Mouse (Mus musculus) lung, adult 2 months (tissue): ENCODE results near the gene Kat2a. TPM values are rescaled to one million over a fixed set of nuclear protein-coding genes. Genes with fewer than 3 reads are reported as not detected.

Experiments
- DNase-seq: peaks from one replicate; pipeline ENCODE4 v3.0.0; 2022
- H3K4me1 ChIP-seq: fragments of 200-500 bp; 2 replicates; pipeline ENCODE4 v1.6.1; 2011; ENCODE audit warnings: low read length; ENCODE audit not compliant: control insufficient read depth, insufficient read depth
- H3K4me3 ChIP-seq: fragments of 200-500 bp; replicated peaks from 2 replicates; pipeline ENCODE3; 2011; ENCODE audit warnings: low read depth, mild to moderate bottlenecking, control low read depth, low read length; ENCODE audit errors: extremely low read depth
- CTCF ChIP-seq: fragments of 200-500 bp; IDR thresholded peaks from 2 replicates; pipeline ENCODE4 v1.5.1; 2011; ENCODE audit warnings: mild to moderate bottlenecking, low read length, control low read depth; ENCODE audit not compliant: insufficient read depth
- POLR2A ChIP-seq: fragments of 200-500 bp; IDR thresholded peaks from 2 replicates; pipeline ENCODE4 v1.6.1; 2011; ENCODE audit warnings: low read depth, mild to moderate bottlenecking, control low read depth, low read length, borderline replicate concordance; ENCODE audit errors: extremely low read depth
- WGBS: fragments of 180-500 bp; shearing (Covaris S2); methylation state at CpG from one replicate; pipeline ENCODE4 v1.1.7; 2018; 5-methylcytosine and 5-hydroxymethylcytosine counted together
- polyA plus RNA-seq: library from polyadenylated mRNA; depleted of rRNA; stranded (reverse); fragments of >200 nt; gene quantifications from 2 replicates; pipeline ENCODE4 v1.2.3, GENCODE M21; 2012

Gene Kat2a
- polyA plus RNA-seq, 1 experiment, result 28.2 TPM

DNA sequence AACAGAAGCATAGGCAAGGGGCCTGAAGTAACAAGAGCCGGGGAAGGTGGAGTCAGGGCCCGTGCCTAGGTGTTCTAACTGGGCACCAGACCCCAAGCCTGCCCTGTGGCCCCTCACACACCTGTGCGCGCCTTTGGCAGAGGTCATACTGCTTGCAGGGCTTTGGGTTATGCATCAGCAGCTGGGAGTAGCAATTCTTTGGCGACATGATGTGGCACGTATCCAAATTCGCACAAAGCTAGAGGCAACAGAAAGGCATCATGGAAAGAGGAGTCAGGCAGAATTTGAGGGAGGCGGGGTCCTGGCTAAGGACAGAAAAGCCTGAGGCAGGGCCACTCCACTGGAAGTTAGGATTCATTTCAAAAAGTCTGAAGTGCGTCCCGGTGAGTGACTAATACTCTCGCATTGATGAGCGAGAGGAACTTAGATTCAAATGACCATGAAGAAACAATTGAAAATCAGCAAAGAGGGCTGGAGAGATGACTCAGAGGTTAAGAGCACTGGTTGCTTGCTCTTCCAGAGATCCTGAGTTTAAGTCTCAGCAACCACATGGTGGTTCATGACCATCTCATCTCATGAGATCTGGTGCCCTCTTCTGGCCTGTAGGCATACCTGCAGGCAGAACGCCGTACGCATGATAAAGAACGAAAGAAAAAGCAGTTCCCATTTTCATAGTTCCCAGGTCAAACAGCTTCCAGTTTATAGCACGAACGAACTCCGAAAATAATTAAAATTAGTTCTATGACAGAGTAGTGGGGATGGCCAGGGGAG is 10.0 kb downstream of the Kat2a start:
- WGBS, result 39% methylated on average over 19 of the region's 19 CpGs
- Histone ChIP-seq H3K4me3 (peak overlapping the region; percentile 38), H3K4me1 (peaks cover 13% of the 10 kb centered on the region)
- TF ChIP-seq CTCF, result peak; percentile 99
- no peak for TF ChIP-seq POLR2A
- peak; percentile 51 for DNase-seq

- H3K4me3 ChIP-seq, result peak overlapping the region; percentile 25
- DNase-seq, result peak; percentile 63
- peaks cover 13% of the 10 kb centered on the region for H3K4me1 ChIP-seq
- TF ChIP-seq CTCF (no peak), POLR2A (no peak; the same call in 1 of the 2 replicates)
- WGBS, result 18% methylated on average over 14 of the region's 14 CpGs
These were observed 11.0 kb downstream of the Kat2a start for GRCm38 (mm10) chr11:100701301-100701700.

DNA sequence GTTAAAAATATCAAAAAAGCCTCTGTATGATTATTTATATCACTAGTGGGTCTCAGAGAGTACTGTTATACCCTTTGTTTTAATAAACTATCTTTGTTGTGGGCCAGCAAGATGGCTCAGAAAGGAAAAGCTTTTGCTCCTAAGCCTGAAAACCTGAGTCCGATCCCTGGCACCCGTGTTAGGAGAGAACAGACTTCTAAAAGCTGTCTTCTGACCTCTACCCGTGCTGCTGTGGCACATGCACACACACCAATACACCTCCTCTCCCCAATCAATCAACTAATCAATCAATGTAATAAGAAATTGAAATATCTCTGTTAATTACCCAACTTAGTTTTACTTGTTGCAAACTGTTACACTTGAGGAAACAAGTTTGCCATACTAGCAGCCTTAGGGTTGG is 11.6 kb downstream of the Kat2a start:
- no peak for DNase-seq
- no peak overlapping the region for H3K4me3 ChIP-seq
- WGBS, result 76% methylated on average over 3 of the region's 3 CpGs
- H3K4me1 ChIP-seq, result peaks cover 13% of the 10 kb centered on the region
- TF ChIP-seq POLR2A (no peak), CTCF (no peak)

DNA sequence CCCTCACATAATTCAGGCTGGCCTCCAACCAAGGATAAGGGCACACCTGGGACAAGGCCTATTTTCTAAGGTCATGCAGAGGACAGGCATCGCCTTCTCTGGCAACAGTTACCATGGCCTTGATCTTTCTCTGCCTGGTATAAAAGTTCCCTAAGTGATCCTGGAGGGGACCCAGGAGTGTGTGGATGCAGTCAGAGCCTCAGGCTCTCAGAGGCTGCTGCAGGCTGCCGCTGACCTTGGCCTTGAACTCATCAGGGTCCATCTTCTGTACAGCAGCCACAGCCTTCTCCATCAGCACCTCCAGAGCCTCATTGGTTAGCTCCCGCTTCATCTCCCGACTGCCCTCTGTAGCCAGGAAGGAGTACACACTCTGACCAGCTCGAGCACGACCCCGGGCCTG is 14.3 kb downstream of the Kat2a start:
- 78% methylated on average over 7 of the region's 7 CpGs for whole genome bisulfite sequencing
- TF ChIP-seq POLR2A, result no peak
- TF ChIP-seq CTCF, result no peak
- DNase-seq, result no peak
- H3K4me3 ChIP-seq, result no peak overlapping the region
- H3K4me1 ChIP-seq, result peaks cover 3% of the 10 kb centered on the region

DNA sequence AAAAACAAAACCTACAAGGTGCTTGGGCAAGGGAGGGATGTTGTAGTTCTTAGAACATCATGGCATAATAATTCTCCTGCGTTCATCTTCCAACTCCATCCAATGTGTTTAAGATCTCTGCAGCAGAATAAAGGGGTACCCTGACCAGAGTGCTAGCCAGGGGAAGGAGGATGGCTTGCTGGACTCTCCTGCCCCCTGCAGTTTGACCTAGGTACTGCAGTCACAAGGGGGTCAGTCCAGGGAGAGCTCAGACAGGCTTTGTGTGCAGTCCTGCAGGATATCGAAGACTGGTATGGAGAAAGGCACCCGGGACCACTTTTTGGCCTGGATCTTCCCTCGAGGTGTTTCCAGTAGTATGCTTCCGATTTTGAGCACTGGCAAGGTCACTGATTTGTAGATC is 17.3 kb downstream of the Kat2a start:
- peak; percentile 76 for DNase-seq
- TF ChIP-seq CTCF, result peak; percentile 92
- no peak for TF ChIP-seq POLR2A
- WGBS, result 33% methylated on average over 5 of the region's 5 CpGs
- Histone ChIP-seq H3K4me1 (no peaks in the 10 kb centered on the region), H3K4me3 (no peak overlapping the region)

- Histone ChIP-seq H3K4me1 (no peaks in the 10 kb centered on the region), H3K4me3 (no peak overlapping the region)
- no peak for TF ChIP-seq POLR2A
- no peak for TF ChIP-seq CTCF
- WGBS, result 44% methylated on average over 5 of the region's 5 CpGs
- DNase-seq, result no peak
These were observed 19.1 kb downstream of the Kat2a start for GRCm38 (mm10) chr11:100693154-100693553.

GRCm38 (mm10) chr11:100692164-100692616 is 20.1 kb downstream of the Kat2a start, which contains the start of gene Zfp385c:
TSS of gene Zfp385c (minus strand) at chr11:100692455.
- no peaks in the 10 kb centered on the region for H3K4me1 ChIP-seq
- DNase-seq, result no peak
- no peak for TF ChIP-seq CTCF
- WGBS, result under 1% methylated on average over 23 of the region's 23 CpGs
- H3K4me3 ChIP-seq, result peak within 1 kb of the TSS; percentile 25

GRCm38 (mm10) chr11:100690389-100690788 is 21.9 kb downstream of the Kat2a start:
- WGBS, result 73% methylated on average over 7 of the region's 7 CpGs
- DNase-seq, result no peak
- Histone ChIP-seq H3K4me3 (no peak overlapping the region), H3K4me1 (no peaks in the 10 kb centered on the region)
- TF ChIP-seq POLR2A (no peak), CTCF (no peak)

GRCm38 (mm10) chr11:100688443-100688842 is 23.8 kb downstream of the Kat2a start:
- Histone ChIP-seq H3K4me3 (no peak overlapping the region), H3K4me1 (no peaks in the 10 kb centered on the region)
- TF ChIP-seq POLR2A (no peak), CTCF (no peak)
- DNase-seq, result no peak
- WGBS, result 63% methylated on average over 4 of the region's 4 CpGs

DNA sequence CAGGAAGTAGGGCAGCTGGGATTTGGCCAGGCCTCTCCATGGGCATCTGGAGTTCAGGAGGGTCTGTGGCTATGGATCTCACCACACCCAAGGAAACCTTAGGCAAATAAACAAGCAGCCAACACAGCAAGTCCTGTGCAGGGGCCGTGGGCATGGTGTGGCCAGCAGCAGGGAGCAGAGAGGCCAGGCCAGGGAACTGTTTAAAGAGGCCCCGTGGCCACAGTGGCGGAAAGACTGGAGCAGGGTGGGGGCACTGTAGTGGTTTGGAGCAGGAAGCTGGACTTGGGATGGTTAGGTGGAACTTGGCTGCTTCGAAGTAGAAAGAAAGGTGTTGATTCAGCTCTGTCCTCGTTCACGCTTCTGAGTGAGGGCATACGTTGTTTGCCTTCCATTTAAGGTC is 25.0 kb downstream of the Kat2a start:
- DNase-seq, result no peak
- H3K4me3 ChIP-seq, result no peak overlapping the region
- WGBS, result 65% methylated on average over 7 of the region's 7 CpGs
- TF ChIP-seq POLR2A, result no peak
- TF ChIP-seq CTCF, result no peak
- no peaks in the 10 kb centered on the region for H3K4me1 ChIP-seq
